Comparison of ENCODE assay signal across 21 mouse cellular contexts in the genomic region with DNA sequence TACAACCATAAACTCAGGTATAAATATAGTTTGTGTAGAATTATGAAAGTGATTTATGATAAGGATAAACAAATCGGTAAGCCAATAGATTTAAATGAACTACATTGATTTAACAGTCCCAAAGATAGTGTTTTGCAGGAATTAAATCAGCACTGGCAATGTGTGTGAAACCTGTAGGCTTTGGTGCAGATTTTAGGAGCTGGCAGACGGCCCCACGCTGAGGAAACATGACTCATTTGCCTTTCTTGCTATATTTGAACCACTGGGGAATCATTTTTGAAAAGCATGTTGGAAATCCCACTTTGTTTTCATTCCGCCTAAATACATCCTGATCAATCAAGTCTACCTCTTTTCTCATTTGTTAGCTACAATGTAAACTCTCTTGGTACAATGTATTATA.
DNase-seq lines count a peak whose midpoint lies in the region; ATAC-seq and TF ChIP-seq lines count a peak whose summit lies in the region.
"Had no signal": no experiment of that assay in that cellular context is flagged by ENCODE, and none has a peak within 500 bp of the region (broad histone marks: within the 10 kb centered on the region; RNA-seq: fewer than 3 reads in every experiment).

No protein-coding gene starts in this region.

- H3K36me3 ChIP-seq in neural tube, embryonic 15.5 days: no peaks in the 10 kb centered on the region
- H3K36me3 ChIP-seq: embryonic facial prominence, embryonic 15.5 days; limb, embryonic 10.5 days; liver, embryonic 13.5 days; midbrain, embryonic 10.5 days had no signal

- ATAC-seq in neural tube, embryonic 15.5 days (ENCODE audit: low FRiP score): no peak
- ATAC-seq: forebrain, embryonic 13.5 days; lung, postnatal 0 days had no signal

- intact Hi-C loops in left cerebral cortex, adult 2 months (cut with DNase I): no loop called here

- no peak for TF ChIP-seq CTCF in left cerebral cortex, adult 2 months (IDR thresholded peaks at IDR 0.05)

- 83% methylated on average over 4 of the region's 4 CpGs for WGBS in neural tube, embryonic 15.5 days

- H3K4me2 ChIP-seq in neural tube, embryonic 15.5 days: no peak overlapping the region
- H3K4me2 ChIP-seq: embryonic facial prominence, embryonic 15.5 days; forebrain, embryonic 13.5 days; hindbrain, embryonic 14.5 days; liver, embryonic 13.5 days had no signal

- H3K27me3 ChIP-seq in neural tube, embryonic 15.5 days (replicated peaks): no peaks in the 10 kb centered on the region
- H3K27me3 ChIP-seq: embryonic facial prominence, embryonic 15.5 days; forebrain, embryonic 13.5 days; liver, embryonic 13.5 days had no signal

- no peak overlapping the region for H3K9ac ChIP-seq in neural tube, embryonic 15.5 days (replicated peaks)
- H3K9ac ChIP-seq: embryonic facial prominence, embryonic 15.5 days; forebrain, embryonic 13.5 days; hindbrain, embryonic 14.5 days; liver, embryonic 13.5 days had no signal

- no peaks in the 10 kb centered on the region for H3K4me1 ChIP-seq in neural tube, embryonic 15.5 days
- H3K4me1 ChIP-seq: embryonic facial prominence, embryonic 15.5 days; forebrain, embryonic 13.5 days; limb, embryonic 10.5 days; liver, embryonic 13.5 days; midbrain, embryonic 10.5 days had no signal

- no peak overlapping the region for H3K27ac ChIP-seq in left cerebral cortex, adult 2 months
- no peak overlapping the region for H3K27ac ChIP-seq in neural tube, embryonic 15.5 days (replicated peaks)
- H3K27ac ChIP-seq: embryonic facial prominence, embryonic 15.5 days; forebrain, embryonic 13.5 days; hindbrain, embryonic 14.5 days; limb, embryonic 10.5 days; liver, embryonic 13.5 days; midbrain, embryonic 10.5 days; stomach, postnatal 0 days had no signal

- DNase-seq in brain, adult 2 months (ENCODE audit: low read depth, low spot score): peak; percentile 89
- peak; percentile 77 to 89 for DNase-seq in layer of hippocampus, adult 18-20 months (ENCODE audit: low spot score in 2 of 2)
- peak; percentile 58 to 68 for DNase-seq in left cerebral cortex, adult 2 months (ENCODE audit: extremely low spot score in 1 of 2, low spot score in 2 of 2)
- peak; percentile 67 for DNase-seq in right cerebral cortex, postnatal 14 days
- no peak for DNase-seq in cerebellum, adult 8-10 months
- DNase-seq in spleen, postnatal 4 days (ENCODE audit: low spot score in 2 of 2): no peak
- DNase-seq: adrenal gland, postnatal 36 days; B cell, adult 2 months; heart, adult 18-20 months; kidney, adult 8-10 months; liver, embryonic 13.5 days; spleen, adult 18-20 months had no signal

- no peak overlapping the region for H3K4me3 ChIP-seq in left cerebral cortex, adult 2 months
- H3K4me3 ChIP-seq in neural tube, embryonic 15.5 days (replicated peaks): no peak overlapping the region
- H3K4me3 ChIP-seq: embryonic facial prominence, embryonic 15.5 days; forebrain, embryonic 13.5 days; limb, embryonic 10.5 days; liver, embryonic 13.5 days; midbrain, embryonic 10.5 days; myocyte had no signal

- no peaks in the 10 kb centered on the region for H3K9me3 ChIP-seq in neural tube, embryonic 15.5 days (replicated peaks)
- H3K9me3 ChIP-seq: embryonic facial prominence, embryonic 15.5 days; forebrain, embryonic 13.5 days; limb, embryonic 10.5 days; midbrain, embryonic 10.5 days had no signal

Comparison
In these comparisons a context has a peak if more than half of its experiments do, and no peak if none do; other contexts are left out.
1. DNase-seq: peak in brain, adult 2 months (single experiment), layer of hippocampus, adult 18-20 months (2 of 2), left cerebral cortex, adult 2 months (2 of 2) and right cerebral cortex, postnatal 14 days (single experiment); none in cerebellum, adult 8-10 months (single experiment) and spleen, postnatal 4 days (0 of 2).